Mouse (Mus musculus): ENCODE data around the gene Mamld1. TPM values are rescaled to one million over a fixed set of nuclear protein-coding genes. Genes with fewer than 3 reads are reported as not detected.

Mamld1 gene
- total and polyA plus RNA-seq, 3 experiments, result not detected

DNA sequence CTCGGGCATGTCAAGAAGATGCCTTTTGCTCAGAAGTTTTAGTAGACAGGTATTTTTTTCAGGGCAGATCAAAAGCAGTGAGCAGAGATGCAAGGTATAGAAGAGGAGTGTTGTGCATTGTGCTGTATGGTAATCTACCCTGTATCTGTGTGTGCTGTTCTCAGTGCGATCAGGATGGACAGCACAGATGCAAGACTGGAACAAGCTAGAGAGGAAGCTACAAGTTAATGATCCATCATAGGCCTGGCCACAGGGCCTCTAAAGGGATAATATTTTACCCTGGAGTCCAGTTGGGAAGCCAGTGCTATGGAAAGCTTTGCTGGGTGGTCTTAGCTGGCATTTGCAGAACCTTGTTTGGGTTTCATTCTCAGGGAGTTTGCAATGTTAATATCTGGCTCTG is 6.9 kb downstream of the Mamld1 start:
- H3K36me3 ChIP-seq (replicated peaks in 1 of 2; ENCODE audit: control insufficient read depth in 1 of 2, insufficient read depth in 1 of 2, low read length in 1 of 2), result no peaks in the 10 kb centered on the region
- no peak overlapping the region for H3K4me2 ChIP-seq (ENCODE audit: insufficient read depth, low read depth, poor library complexity, severe bottlenecking)
- TF ChIP-seq ZMIZ1 (IDR thresholded peaks at IDR 0.05; ENCODE audit: low read depth, low read length), result no peak
- TF ChIP-seq SIN3A (IDR thresholded peaks at IDR 0.05; ENCODE audit: low read length), result no peak
- no peak for TF ChIP-seq NRF1 (IDR thresholded peaks at IDR 0.05; ENCODE audit: low read depth, low read length)
- no peak for TF ChIP-seq ELF1 (IDR thresholded peaks at IDR 0.05; ENCODE audit: low read depth, low read length)
- TF ChIP-seq TCF12 (IDR thresholded peaks at IDR 0.05; ENCODE audit: low read depth, low read length), result no peak
- no peak for TF ChIP-seq NELFE (IDR thresholded peaks at IDR 0.05; ENCODE audit: low read depth, low read length)
- no peak for TF ChIP-seq CHD1 (IDR thresholded peaks at IDR 0.05; ENCODE audit: low read depth, low read length)
- no peak for TF ChIP-seq POLR2A (IDR thresholded peaks at IDR 0.05; ENCODE audit: low read depth, low read length)
- no peak for TF ChIP-seq MAZ (IDR thresholded peaks at IDR 0.05; ENCODE audit: low read depth, low read length)
- TF ChIP-seq ZNF384 (IDR thresholded peaks at IDR 0.05; ENCODE audit: low read depth, low read length), result no peak
- TF ChIP-seq HCFC1 (IDR thresholded peaks at IDR 0.05; ENCODE audit: low read depth, low read length), result no peak
- TF ChIP-seq MEF2A (IDR thresholded peaks at IDR 0.05; ENCODE audit: borderline replicate concordance, low read depth, low read length), result no peak
- TF ChIP-seq JUN (IDR thresholded peaks at IDR 0.05; ENCODE audit: insufficient read depth, low read depth, low read length), result no peak
- in situ Hi-C loops (cut with MboI; ENCODE audit: low pct_ligation_motif_present, low pct_unique_long_range_greater_than_20kb, low sequenced_read_pairs), result no loop called here
- no peaks in the 10 kb centered on the region for H3K27me3 ChIP-seq (replicated peaks)
- H3K9ac ChIP-seq (ENCODE audit: insufficient read depth, low read depth), result no peak overlapping the region
- no peaks in the 10 kb centered on the region for H3K4me1 ChIP-seq (ENCODE audit: control insufficient read depth in 1 of 2, insufficient read depth in 2 of 2)
- H3K4me3 ChIP-seq (replicated peaks in 1 of 3; ENCODE audit: low read depth in 2 of 3, low read length in 2 of 3, poor library complexity in 1 of 3), result no peak overlapping the region
- no peak overlapping the region for H3K27ac ChIP-seq (ENCODE audit: insufficient read depth, low read depth)
- DNase-seq (ENCODE audit: extremely low read depth), result no peak
- no peaks in the 10 kb centered on the region for H3K79me2 ChIP-seq (replicated peaks; ENCODE audit: control insufficient read depth, extremely low read depth, insufficient read depth, poor library complexity, severe bottlenecking)
- H3K9me3 ChIP-seq (replicated peaks; ENCODE audit: low read length), result no peaks in the 10 kb centered on the region
- dilution Hi-C loops (cut with MboI; ENCODE audit: extremely low pct_ligation_motif_present, extremely low pct_unique_long_range_greater_than_20kb, low sequenced_read_pairs), result no loop called here

DNA sequence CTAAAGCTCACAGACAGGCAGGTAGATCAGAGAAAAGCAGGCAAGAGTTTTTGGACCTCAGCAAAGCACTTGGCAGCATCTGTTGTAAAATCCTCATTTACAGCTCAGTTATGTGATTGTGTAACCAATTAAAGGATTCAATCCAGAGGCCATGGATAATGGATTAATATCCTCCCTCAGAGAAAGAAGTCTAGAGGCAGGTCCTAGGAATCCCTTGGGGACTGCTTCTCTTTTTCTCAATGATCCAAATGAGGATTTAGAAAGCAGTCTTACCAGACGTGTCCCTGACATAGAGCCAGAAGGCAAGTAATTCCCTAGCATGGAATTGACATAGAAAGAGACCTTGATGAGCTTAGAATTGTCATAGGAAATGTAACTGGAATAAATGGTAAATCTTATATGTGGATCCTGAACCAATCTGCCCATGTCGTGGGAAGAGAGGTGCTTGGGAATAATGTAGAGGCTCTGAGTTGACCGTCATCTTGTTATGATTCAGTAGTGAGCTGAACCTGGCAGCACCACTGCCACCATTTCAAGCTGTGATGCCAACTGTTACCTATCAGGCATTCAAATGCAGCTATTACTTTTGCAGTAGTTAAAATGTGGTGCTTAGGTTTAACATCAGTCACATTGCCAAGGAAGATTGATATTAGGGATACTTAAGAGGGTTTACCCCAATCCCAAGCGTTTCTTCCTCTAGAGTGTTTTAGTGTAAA is 35.2 kb downstream of the Mamld1 start:
- no peak overlapping the region for H3K4me3 ChIP-seq (replicated peaks in 1 of 3; ENCODE audit: low read depth in 2 of 3, low read length in 2 of 3, poor library complexity in 1 of 3)
- H3K9ac ChIP-seq (ENCODE audit: insufficient read depth, low read depth), result no peak overlapping the region
- in situ Hi-C loops (cut with MboI; ENCODE audit: low pct_ligation_motif_present, low pct_unique_long_range_greater_than_20kb, low sequenced_read_pairs), result no loop called here
- H3K4me2 ChIP-seq (ENCODE audit: insufficient read depth, low read depth, poor library complexity, severe bottlenecking), result no peak overlapping the region
- no peaks in the 10 kb centered on the region for H3K36me3 ChIP-seq (replicated peaks in 1 of 2; ENCODE audit: control insufficient read depth in 1 of 2, insufficient read depth in 1 of 2, low read length in 1 of 2)
- H3K27ac ChIP-seq (ENCODE audit: insufficient read depth, low read depth), result no peak overlapping the region
- no peak for TF ChIP-seq ZC3H11A (IDR thresholded peaks at IDR 0.05; ENCODE audit: low read depth, low read length)
- no peaks in the 10 kb centered on the region for H3K4me1 ChIP-seq (ENCODE audit: control insufficient read depth in 1 of 2, insufficient read depth in 2 of 2)
- no peaks in the 10 kb centered on the region for H3K9me3 ChIP-seq (replicated peaks; ENCODE audit: low read length)
- no peaks in the 10 kb centered on the region for H3K79me2 ChIP-seq (replicated peaks; ENCODE audit: control insufficient read depth, extremely low read depth, insufficient read depth, poor library complexity, severe bottlenecking)
- H3K27me3 ChIP-seq (replicated peaks), result no peaks in the 10 kb centered on the region
- no peak for DNase-seq (ENCODE audit: extremely low read depth)
- dilution Hi-C loops (cut with MboI; ENCODE audit: extremely low pct_ligation_motif_present, extremely low pct_unique_long_range_greater_than_20kb, low sequenced_read_pairs), result no loop called here

Measured in CH12.LX (cell line).